Mouse (Mus musculus): Measurements from ENCODE around the gene Atp5c1. TPM values are rescaled to one million over a fixed set of nuclear protein-coding genes. Genes with fewer than 3 reads are reported as not detected.

Gene Atp5c1
- polyA plus RNA-seq, 2 experiments: 334 to 578 TPM

DNA sequence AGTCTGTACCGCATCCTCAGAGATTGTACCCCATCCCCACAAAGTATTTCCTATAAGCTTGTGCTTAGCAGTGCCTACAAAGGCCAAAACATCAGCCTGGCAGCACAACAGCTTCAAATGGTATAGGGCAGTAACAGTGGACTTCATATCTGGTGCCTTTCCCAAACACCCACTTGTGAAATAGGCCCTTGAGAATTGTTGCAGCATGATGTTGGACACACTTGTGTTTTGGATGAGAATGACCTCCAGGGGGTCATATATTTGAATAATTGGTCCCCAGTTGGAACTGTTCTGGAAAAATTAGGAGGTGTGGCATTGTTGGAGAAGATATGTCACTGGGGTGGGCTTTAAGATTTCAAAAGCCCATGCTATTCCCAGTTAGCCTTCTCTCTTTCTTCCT is 28.3 kb downstream of the Atp5c1 start:
- DNase-seq (ENCODE audit: low spot score) (no peak), ATAC-seq (ENCODE audit: low FRiP score, low read depth) (no peak)
- H3K4me3 ChIP-seq (replicated peaks; ENCODE audit: low read length): no peak overlapping the region
- no peak overlapping the region for H3K4me2 ChIP-seq (replicated peaks; ENCODE audit: low read depth, low read length, severe bottlenecking)
- no peaks in the 10 kb centered on the region for H3K9me3 ChIP-seq (ENCODE audit: control insufficient read depth, low read length)
- no peaks in the 10 kb centered on the region for H3K27me3 ChIP-seq (ENCODE audit: control insufficient read depth, insufficient read depth, low read length)
- peaks cover 29% of the 10 kb centered on the region for H3K36me3 ChIP-seq (ENCODE audit: control insufficient read depth, insufficient read depth, low read length)
- H3K27ac ChIP-seq (replicated peaks; ENCODE audit: low read depth, low read length): no peak overlapping the region
- WGBS: 94% methylated on average over 1 of the region's 1 CpGs
- peaks cover 4% of the 10 kb centered on the region for H3K4me1 ChIP-seq (ENCODE audit: control insufficient read depth, insufficient read depth, low read length)
- no peak for TF ChIP-seq POLR2A (IDR thresholded peaks at IDR 0.05; ENCODE audit: borderline replicate concordance, extremely low read depth, insufficient read depth, insufficient read length)
- H3K9ac ChIP-seq (ENCODE audit: low read depth, low read length, severe bottlenecking): no peak overlapping the region

DNA sequence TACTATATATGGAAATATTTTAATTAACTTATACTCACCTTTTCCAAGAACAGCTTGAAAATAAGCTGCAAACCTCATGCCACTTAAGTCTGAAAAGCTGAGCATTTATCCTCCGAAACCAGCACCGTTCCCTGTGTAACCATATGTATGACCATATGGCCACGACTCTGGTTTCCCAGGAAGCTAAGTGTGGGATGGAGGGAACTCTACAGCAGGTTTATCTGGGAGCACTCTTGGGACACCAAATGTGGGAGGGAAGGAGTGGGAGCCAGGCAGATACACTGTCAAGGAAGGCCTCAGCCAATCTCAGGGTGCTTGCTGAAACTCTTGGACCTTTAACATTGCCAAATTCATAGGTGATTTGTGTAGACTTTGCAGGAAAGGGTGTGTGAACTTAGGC is 29.4 kb downstream of the Atp5c1 start:
- peaks cover 20% of the 10 kb centered on the region for H3K36me3 ChIP-seq (ENCODE audit: control insufficient read depth, insufficient read depth, low read length)
- H3K9ac ChIP-seq (ENCODE audit: low read depth, low read length, severe bottlenecking): no peak overlapping the region
- ATAC-seq (ENCODE audit: low FRiP score, low read depth) (no peak), DNase-seq (ENCODE audit: low spot score) (no peak)
- H3K27ac ChIP-seq (replicated peaks; ENCODE audit: low read depth, low read length): no peak overlapping the region
- no peaks in the 10 kb centered on the region for H3K27me3 ChIP-seq (ENCODE audit: control insufficient read depth, insufficient read depth, low read length)
- H3K4me1 ChIP-seq (ENCODE audit: control insufficient read depth, insufficient read depth, low read length): peaks cover 6% of the 10 kb centered on the region
- no peak overlapping the region for H3K4me3 ChIP-seq (replicated peaks; ENCODE audit: low read length)
- WGBS: 80% methylated on average over 3 of the region's 3 CpGs
- H3K9me3 ChIP-seq (ENCODE audit: control insufficient read depth, low read length): no peaks in the 10 kb centered on the region
- TF ChIP-seq POLR2A (IDR thresholded peaks at IDR 0.05; ENCODE audit: borderline replicate concordance, extremely low read depth, insufficient read depth, insufficient read length): no peak
- H3K4me2 ChIP-seq (replicated peaks; ENCODE audit: low read depth, low read length, severe bottlenecking): no peak overlapping the region

DNA sequence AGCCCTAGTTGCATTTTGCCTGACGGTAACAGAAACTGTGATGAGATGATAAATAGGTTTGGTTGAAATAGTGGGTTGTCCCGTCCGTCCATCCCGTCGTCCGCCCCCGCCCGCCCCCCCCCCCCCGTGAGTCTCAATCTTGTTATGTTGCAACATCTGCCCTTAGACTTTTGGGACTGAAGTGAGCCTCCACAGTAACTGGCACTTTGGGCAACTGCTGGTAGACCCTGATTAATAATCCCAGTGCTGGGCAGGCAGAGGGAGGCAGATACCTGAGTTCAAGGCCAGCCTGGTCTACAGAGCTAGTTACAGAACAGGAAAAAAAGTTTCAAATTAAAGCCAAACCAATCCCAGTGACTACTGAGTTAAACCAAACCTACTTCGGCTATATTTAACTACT is 30.9 kb downstream of the Atp5c1 start:
- ATAC-seq (ENCODE audit: low FRiP score, low read depth): no peak
- DNase-seq (ENCODE audit: low spot score): no peak
- peak overlapping the region; percentile 85 for H3K4me3 ChIP-seq (replicated peaks; ENCODE audit: low read length)
- H3K4me1 ChIP-seq (ENCODE audit: control insufficient read depth, insufficient read depth, low read length): peaks cover 6% of the 10 kb centered on the region
- H3K27ac ChIP-seq (replicated peaks; ENCODE audit: low read depth, low read length): no peak overlapping the region
- H3K36me3 ChIP-seq (ENCODE audit: control insufficient read depth, insufficient read depth, low read length): peaks cover 6% of the 10 kb centered on the region; the same call in 1 of the 2 replicates
- H3K4me2 ChIP-seq (replicated peaks; ENCODE audit: low read depth, low read length, severe bottlenecking): peak overlapping the region; percentile 44
- 28% methylated on average over 10 of the region's 10 CpGs for WGBS
- TF ChIP-seq POLR2A (IDR thresholded peaks at IDR 0.05; ENCODE audit: borderline replicate concordance, extremely low read depth, insufficient read depth, insufficient read length): no peak
- H3K9ac ChIP-seq (ENCODE audit: low read depth, low read length, severe bottlenecking): no peak overlapping the region
- H3K27me3 ChIP-seq (ENCODE audit: control insufficient read depth, insufficient read depth, low read length): no peaks in the 10 kb centered on the region
- no peaks in the 10 kb centered on the region for H3K9me3 ChIP-seq (ENCODE audit: control insufficient read depth, low read length)

DNA sequence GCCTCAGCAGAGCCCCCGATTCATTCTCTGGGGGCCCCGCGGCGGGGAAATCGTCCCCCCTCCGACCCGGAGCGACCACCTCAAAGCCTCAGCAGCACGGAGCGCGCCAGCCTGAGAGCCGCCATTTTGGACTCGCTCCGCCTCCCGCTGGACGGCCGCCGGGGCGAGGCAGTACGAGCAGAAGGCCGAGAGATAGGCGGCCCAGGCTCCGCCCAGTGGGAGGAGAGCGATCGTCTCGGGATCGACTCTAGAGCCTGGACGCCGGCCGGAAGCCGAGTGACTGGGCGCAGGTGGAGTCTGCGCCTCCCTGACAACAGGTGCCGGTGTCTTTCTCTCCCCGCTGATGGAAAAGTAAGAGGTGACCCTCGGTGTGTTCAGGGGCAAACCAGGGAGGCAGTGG is 31.8 kb downstream of the Atp5c1 start, which contains the start of gene Taf3:
Taf3 (minus strand) TSS at position 136 of the 400 bp plus-strand sequence.
- Histone ChIP-seq H3K36me3 (ENCODE audit: control insufficient read depth, insufficient read depth, low read length) (no peaks in the 10 kb centered on the region; the same call in 1 of the 2 replicates), H3K27me3 (ENCODE audit: control insufficient read depth, insufficient read depth, low read length) (no peaks in the 10 kb centered on the region), H3K4me2 (replicated peaks; ENCODE audit: low read depth, low read length, severe bottlenecking) (peak within 1 kb of the TSS; percentile 83), H3K4me1 (ENCODE audit: control insufficient read depth, insufficient read depth, low read length) (peaks cover 6% of the 10 kb centered on the region), H3K9ac (ENCODE audit: low read depth, low read length, severe bottlenecking) (peak within 1 kb of the TSS; percentile 83), H3K27ac (replicated peaks; ENCODE audit: low read depth, low read length) (peak within 1 kb of the TSS; percentile 69), H3K9me3 (ENCODE audit: control insufficient read depth, low read length) (no peaks in the 10 kb centered on the region), H3K4me3 (replicated peaks; ENCODE audit: low read length) (peak within 1 kb of the TSS; percentile 85)
- ATAC-seq (ENCODE audit: low FRiP score, low read depth) (peak; percentile 95), DNase-seq (ENCODE audit: low spot score) (peak; percentile 94)
- WGBS: under 1% methylated on average over 34 of the region's 36 CpGs
- 0 out of 2 replicates have a peak, but pooled peaks have one; percentile 49 for TF ChIP-seq POLR2A (IDR thresholded peaks at IDR 0.05; ENCODE audit: borderline replicate concordance, extremely low read depth, insufficient read depth, insufficient read length)

DNA sequence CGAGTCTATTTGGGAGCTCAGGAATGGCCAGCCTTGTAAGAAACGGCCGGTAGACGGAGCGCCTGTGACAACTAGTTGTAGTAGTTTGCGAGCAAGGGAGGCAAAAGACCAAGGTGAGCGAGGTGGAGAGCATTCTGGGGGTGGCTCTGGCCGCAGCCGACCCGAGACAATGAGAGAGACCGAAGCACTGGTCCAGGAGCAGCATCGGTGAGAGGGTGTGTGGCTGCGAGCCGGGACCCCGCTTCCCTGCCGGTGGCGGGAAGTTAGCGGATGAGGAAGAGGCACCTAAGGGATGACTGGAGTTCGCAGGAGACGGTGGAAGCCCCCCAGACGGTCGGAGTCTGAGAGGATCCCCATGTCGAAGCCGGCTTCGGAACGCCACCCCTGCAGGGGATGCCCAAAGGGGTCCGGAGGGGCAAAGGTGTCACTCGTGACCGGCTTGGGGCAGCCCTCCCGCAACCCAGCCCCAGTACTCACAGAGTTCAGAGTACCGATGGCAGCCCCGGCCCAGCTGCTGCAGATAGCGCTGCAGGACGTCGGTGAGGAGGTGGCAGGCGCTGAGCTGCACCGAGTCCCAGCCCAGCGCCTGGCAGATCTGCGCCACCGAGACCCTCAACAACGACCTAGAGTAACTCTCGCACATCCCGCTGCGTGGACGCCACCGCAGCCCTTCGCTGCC is 32.4 kb downstream of the Atp5c1 start:
- Histone ChIP-seq H3K9ac (ENCODE audit: low read depth, low read length, severe bottlenecking) (peak overlapping the region; percentile 83), H3K27me3 (ENCODE audit: control insufficient read depth, insufficient read depth, low read length) (no peaks in the 10 kb centered on the region), H3K4me2 (replicated peaks; ENCODE audit: low read depth, low read length, severe bottlenecking) (peak overlapping the region; percentile 83), H3K36me3 (ENCODE audit: control insufficient read depth, insufficient read depth, low read length) (no peaks in the 10 kb centered on the region), H3K4me3 (replicated peaks; ENCODE audit: low read length) (peak overlapping the region; percentile 85), H3K27ac (replicated peaks; ENCODE audit: low read depth, low read length) (peak overlapping the region; percentile 69), H3K4me1 (ENCODE audit: control insufficient read depth, insufficient read depth, low read length) (peaks cover 6% of the 10 kb centered on the region), H3K9me3 (ENCODE audit: control insufficient read depth, low read length) (no peaks in the 10 kb centered on the region)
- ATAC-seq (ENCODE audit: low FRiP score, low read depth) (peak; percentile 54), DNase-seq (ENCODE audit: low spot score) (peak; percentile 14)
- WGBS: under 1% methylated on average over 47 of the region's 47 CpGs
- TF ChIP-seq POLR2A (IDR thresholded peaks at IDR 0.05; ENCODE audit: borderline replicate concordance, extremely low read depth, insufficient read depth, insufficient read length): no peak

All from limb, embryonic 14.5 days (tissue).